Mouse (Mus musculus): ENCODE measurements around the gene Kcna7. TPM values are rescaled to one million over a fixed set of nuclear protein-coding genes. Genes with fewer than 3 reads are reported as not detected.

Gene Kcna7
- total and polyA plus RNA-seq, 2 experiments from 2014 or later, result 0.06 TPM; not detected in 1

GRCm38 (mm10) chr7:45408351-45408750 lies 2.9 kb downstream of the Kcna7 start:
- Histone ChIP-seq H3K27ac (ENCODE audit: low read depth, low read length) (no peak overlapping the region), H3K36me3 (ENCODE audit: insufficient read depth, low read length) (no peaks in the 10 kb centered on the region), H3K4me1 (ENCODE audit: insufficient read depth, low read length) (no peaks in the 10 kb centered on the region), H3K27me3 (ENCODE audit: insufficient read depth, low read length) (peaks cover 78% of the 10 kb centered on the region), H3K4me3 (ENCODE audit: low read depth, low read length) (no peak overlapping the region), H3K9me3 (ENCODE audit: low read length) (no peaks in the 10 kb centered on the region), H3K4me2 (ENCODE audit: low read depth, low read length, poor library complexity, severe bottlenecking) (no peak overlapping the region), H3K9ac (replicated peaks; ENCODE audit: low read length, poor library complexity, severe bottlenecking) (no peak overlapping the region)
- 79% methylated on average over 7 of the region's 7 CpGs for WGBS
- ATAC-seq (ENCODE audit: low FRiP score), result no peak
- no peak for TF ChIP-seq CTCF (IDR thresholded peaks at IDR 0.05)
- no peak for DNase-seq (ENCODE audit: low spot score)

- peaks cover 84% of the 10 kb centered on the region for H3K27me3 ChIP-seq (ENCODE audit: insufficient read depth, low read length)
- WGBS, result 91% methylated on average over 17 of the region's 17 CpGs
- DNase-seq (ENCODE audit: low spot score), result no peak
- peaks cover 3% of the 10 kb centered on the region; the same call in 1 of the 2 replicates for H3K4me1 ChIP-seq (ENCODE audit: insufficient read depth, low read length)
- no peak for TF ChIP-seq CTCF (IDR thresholded peaks at IDR 0.05)
- H3K36me3 ChIP-seq (ENCODE audit: insufficient read depth, low read length), result no peaks in the 10 kb centered on the region
- H3K9me3 ChIP-seq (ENCODE audit: low read length), result no peaks in the 10 kb centered on the region
- no peak overlapping the region for H3K9ac ChIP-seq (replicated peaks; ENCODE audit: low read length, poor library complexity, severe bottlenecking)
- no peak overlapping the region for H3K4me3 ChIP-seq (ENCODE audit: low read depth, low read length)
- no peak for ATAC-seq (ENCODE audit: low FRiP score)
- no peak overlapping the region for H3K27ac ChIP-seq (ENCODE audit: low read depth, low read length)
- no peak overlapping the region for H3K4me2 ChIP-seq (ENCODE audit: low read depth, low read length, poor library complexity, severe bottlenecking)
Measured at GRCm38 (mm10) chr7:45408949-45409348, 3.5 kb downstream of the Kcna7 start.

GRCm38 (mm10) chr7:45409497-45410163 lies 4.2 kb downstream of the Kcna7 start:
- Histone ChIP-seq H3K27me3 (ENCODE audit: insufficient read depth, low read length) (peaks cover 91% of the 10 kb centered on the region), H3K9me3 (ENCODE audit: low read length) (no peaks in the 10 kb centered on the region), H3K9ac (replicated peaks; ENCODE audit: low read length, poor library complexity, severe bottlenecking) (no peak overlapping the region), H3K4me3 (ENCODE audit: low read depth, low read length) (no peak overlapping the region), H3K4me2 (ENCODE audit: low read depth, low read length, poor library complexity, severe bottlenecking) (no peak overlapping the region), H3K4me1 (ENCODE audit: insufficient read depth, low read length) (peaks cover 3% of the 10 kb centered on the region; the same call in 1 of the 2 replicates), H3K27ac (ENCODE audit: low read depth, low read length) (no peak overlapping the region), H3K36me3 (ENCODE audit: insufficient read depth, low read length) (no peaks in the 10 kb centered on the region)
- WGBS, result 88% methylated on average over 8 of the region's 8 CpGs
- no peak for ATAC-seq (ENCODE audit: low FRiP score)
- TF ChIP-seq CTCF (IDR thresholded peaks at IDR 0.05), result no peak
- DNase-seq (ENCODE audit: low spot score), result no peak

- Histone ChIP-seq H3K4me2 (ENCODE audit: low read depth, low read length, poor library complexity, severe bottlenecking) (no peak overlapping the region), H3K4me1 (ENCODE audit: insufficient read depth, low read length) (peaks cover 3% of the 10 kb centered on the region; the same call in 1 of the 2 replicates), H3K27me3 (ENCODE audit: insufficient read depth, low read length) (peaks cover 92% of the 10 kb centered on the region), H3K9ac (replicated peaks; ENCODE audit: low read length, poor library complexity, severe bottlenecking) (no peak overlapping the region), H3K4me3 (ENCODE audit: low read depth, low read length) (no peak overlapping the region), H3K27ac (ENCODE audit: low read depth, low read length) (no peak overlapping the region), H3K36me3 (ENCODE audit: insufficient read depth, low read length) (no peaks in the 10 kb centered on the region), H3K9me3 (ENCODE audit: low read length) (no peaks in the 10 kb centered on the region)
- WGBS, result 78% methylated on average over 2 of the region's 2 CpGs
- no peak for TF ChIP-seq CTCF (IDR thresholded peaks at IDR 0.05)
- no peak for ATAC-seq (ENCODE audit: low FRiP score)
- no peak for DNase-seq (ENCODE audit: low spot score)
Measured at GRCm38 (mm10) chr7:45412421-45412820, 7.0 kb downstream of the Kcna7 start.

- Histone ChIP-seq H3K4me3 (ENCODE audit: low read depth, low read length) (peak within 1 kb of the TSS; percentile 43), H3K9ac (replicated peaks; ENCODE audit: low read length, poor library complexity, severe bottlenecking) (peak within 1 kb of the TSS; percentile 54), H3K36me3 (ENCODE audit: insufficient read depth, low read length) (no peaks in the 10 kb centered on the region), H3K27me3 (ENCODE audit: insufficient read depth, low read length) (peaks cover 92% of the 10 kb centered on the region), H3K4me2 (ENCODE audit: low read depth, low read length, poor library complexity, severe bottlenecking) (peak within 1 kb of the TSS; percentile 79), H3K27ac (ENCODE audit: low read depth, low read length) (no peak within 1 kb of the TSS), H3K4me1 (ENCODE audit: insufficient read depth, low read length) (peaks cover 3% of the 10 kb centered on the region; the same call in 1 of the 2 replicates), H3K9me3 (ENCODE audit: low read length) (no peaks in the 10 kb centered on the region)
- 2% methylated on average over 35 of the region's 45 CpGs for WGBS
- ATAC-seq (ENCODE audit: low FRiP score) (0 out of 2 replicates have a peak, but pooled peaks have one; percentile 21), DNase-seq (ENCODE audit: low spot score) (no peak)
- TF ChIP-seq CTCF (IDR thresholded peaks at IDR 0.05), result no peak
Measured at GRCm38 (mm10) chr7:45413113-45413863, 7.8 kb downstream of the Kcna7 start, which contains the start of gene Ntf5. Gene Ntf5, plus strand, starts transcription at chr7:45413695.

Data from midbrain, postnatal 0 days (tissue).